Mouse (Mus musculus) embryo, embryonic 10.5 days (tissue): ENCODE measurements at regions not wholly inside any gene's neighbourhood (a gene's known extent, or its start where the extent isn't known, plus 50 kb on each side); places are given as distances from the start of the nearest gene placed in this dataset.

Source experiments
- DNase-seq: peaks from one replicate; pipeline ENCODE4 v3.0.0-alpha.2; 2015; ENCODE audit warnings: low spot score

GRCm38 (mm10) chr4:106112981-106113380, 203.0 kb upstream of the Usp24 start:
- DNase-seq = no peak

- DNase-seq = no peak
Observed at GRCm38 (mm10) chr4:106113747-106114146, 202.3 kb upstream of the Usp24 start.

DNA sequence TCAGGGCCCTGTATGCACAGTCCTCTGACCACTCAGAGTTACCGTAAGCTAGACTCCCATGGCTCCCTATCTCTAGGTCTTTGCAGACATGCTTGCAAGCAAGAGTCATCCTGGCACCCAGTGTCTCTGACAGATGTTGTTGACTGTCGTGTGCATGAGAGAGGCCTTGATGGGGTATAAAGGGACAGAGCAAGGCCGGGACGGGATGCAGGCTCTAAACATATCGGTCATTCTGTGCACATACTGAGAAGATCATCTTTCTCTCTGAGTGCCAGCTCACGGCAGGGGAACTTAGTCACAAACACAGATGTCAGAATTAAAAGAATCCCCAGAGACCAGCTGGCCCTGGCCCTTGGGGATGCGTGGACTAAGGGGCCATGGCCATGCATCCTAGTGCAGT, 199.4 kb upstream of the Usp24 start:
- no peak for DNase-seq

DNA sequence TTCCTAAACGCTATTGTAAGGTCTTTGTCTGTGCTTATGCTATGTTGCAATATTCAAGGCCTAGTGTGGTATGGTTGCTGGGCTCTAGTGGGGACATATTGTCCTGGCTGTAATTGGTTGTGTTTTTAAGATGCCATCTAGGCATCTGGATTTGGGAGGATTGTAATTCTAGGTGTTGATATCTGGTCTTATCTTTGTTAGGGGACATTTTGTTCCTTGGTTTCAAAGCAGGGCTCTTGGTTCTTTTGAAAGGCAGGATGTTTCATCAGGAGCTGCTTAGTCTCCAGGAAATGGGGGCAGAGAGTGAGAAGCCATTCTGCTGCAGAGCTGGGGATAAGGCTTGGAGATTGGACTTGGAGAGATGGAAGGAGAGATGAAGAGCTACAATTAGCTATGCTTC, 194.7 kb upstream of the Usp24 start:
- DNase-seq = no peak

DNA sequence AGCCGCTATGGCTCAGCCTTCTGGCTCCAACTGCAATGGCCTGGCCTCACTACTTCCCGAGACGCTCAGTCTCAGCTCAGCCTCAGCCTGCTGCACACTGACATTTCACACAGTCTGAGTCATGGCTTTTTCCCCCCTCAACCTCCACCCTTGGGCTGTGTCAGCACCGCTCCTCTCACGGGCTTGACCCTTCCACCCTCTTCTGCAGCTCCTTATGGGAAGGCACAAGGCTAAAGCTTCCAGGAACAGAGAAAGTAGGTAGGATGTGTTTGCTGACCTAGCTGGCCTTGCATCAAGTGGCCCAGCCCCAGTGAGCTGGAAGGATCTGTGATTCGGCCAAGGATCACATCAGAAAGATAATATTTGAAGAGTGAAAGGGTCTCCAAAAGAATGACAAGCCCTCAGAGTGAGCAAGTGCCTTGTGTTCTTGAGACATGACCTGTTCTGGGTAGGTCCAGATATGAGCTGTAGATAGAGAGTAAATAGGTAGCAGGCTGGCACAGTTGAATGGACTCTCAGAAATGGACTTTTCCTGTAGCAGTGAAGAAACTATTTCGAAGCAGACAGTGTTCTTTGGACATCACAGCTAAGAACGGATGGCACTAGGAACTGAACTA, 192.9 kb upstream of the Usp24 start:
- no peak for DNase-seq

DNA sequence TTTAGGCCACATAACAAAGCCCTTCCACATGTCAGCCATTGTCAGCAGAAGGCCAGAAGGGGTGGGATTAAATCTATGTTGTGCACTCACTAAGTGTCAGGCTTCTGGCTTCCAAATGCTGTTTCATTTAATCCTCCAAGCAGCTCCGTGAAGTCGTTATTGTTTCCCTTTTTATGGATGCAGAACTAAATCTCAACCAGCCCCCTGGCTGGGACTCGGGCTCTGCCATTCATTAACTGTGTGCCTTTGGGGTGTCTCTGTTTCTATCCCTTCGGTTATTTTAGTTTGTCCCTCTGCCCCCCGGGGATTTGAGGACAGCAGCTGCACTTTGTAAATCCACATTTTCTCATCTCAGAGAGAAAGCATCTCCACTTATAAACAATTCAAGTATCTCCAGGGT, 188.8 kb upstream of the Usp24 start:
- DNase-seq = no peak

GRCm38 (mm10) chr4:106127641-106128040, 188.4 kb upstream of the Usp24 start:
- DNase-seq = peak; percentile 73

- DNase-seq = peak; percentile 80
Observed at GRCm38 (mm10) chr4:106129327-106129726, 186.7 kb upstream of the Usp24 start.

GRCm38 (mm10) chr4:106129803-106130202, 186.2 kb upstream of the Usp24 start:
- no peak for DNase-seq

DNA sequence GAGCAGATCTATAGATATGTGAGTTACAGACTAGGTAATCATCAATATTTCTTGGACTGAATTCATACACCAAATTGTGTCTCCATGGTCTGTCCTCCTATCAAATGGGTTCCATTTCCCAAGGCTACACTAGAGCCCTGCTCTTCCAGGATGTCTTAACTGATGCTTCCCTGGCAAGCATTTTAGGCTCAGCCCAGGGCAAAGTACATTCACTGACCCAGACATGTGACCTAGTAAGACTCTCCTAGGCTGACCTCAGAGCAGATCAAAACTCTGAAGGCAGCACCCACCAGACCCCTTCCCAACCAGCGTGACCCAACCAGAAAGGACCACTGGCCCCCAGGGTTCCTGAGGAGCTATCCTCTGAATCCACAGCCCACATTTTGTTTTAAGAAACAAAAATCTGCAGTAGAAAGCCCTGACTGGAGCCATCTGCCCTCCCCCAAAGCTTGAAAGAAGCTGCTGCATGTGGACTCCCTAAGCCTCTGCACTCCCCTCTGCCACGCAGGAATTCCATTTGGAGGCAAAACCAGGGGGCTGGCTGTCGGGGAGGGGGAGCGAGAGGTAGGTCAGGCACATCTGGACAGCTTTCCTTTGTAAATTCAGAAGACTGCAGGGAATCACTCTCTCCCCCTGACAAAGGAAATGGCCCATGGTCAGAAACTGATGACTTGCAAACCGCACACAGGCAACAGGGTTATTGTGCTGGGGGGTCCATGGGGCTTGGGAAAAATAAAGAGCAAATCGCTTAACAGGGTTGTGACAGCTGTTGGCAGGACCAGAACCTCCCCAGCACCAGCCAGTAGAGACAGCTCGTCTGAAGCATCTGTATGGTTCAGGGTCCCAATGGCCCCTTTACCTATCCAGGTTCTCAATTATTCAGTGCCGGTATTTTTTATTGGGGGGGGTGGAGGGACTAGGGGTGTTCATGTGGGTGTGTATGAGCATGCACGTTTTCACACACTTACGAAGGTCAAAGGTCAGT, 182.0 kb upstream of the Usp24 start:
- DNase-seq = peak; percentile 31

DNA sequence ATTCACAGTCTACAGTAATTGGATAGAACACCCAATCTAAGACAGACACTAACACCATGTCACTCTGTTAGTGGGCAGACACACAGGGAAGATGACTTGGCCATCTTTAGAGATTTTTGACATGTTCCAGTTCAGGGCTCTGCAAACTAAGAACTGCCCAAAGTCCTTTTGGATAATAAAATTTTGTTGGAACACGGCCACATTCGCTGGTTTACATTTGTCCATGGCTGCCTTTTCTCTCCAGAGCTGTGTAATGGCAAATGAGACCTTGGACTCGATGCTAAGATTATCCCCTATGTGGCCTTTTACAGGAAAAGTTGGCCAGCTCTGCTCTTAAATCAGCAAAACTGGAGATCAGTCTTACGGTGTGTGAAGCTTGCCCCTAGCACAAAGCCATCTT, 173.3 kb upstream of the Usp24 start:
- no peak for DNase-seq

DNA sequence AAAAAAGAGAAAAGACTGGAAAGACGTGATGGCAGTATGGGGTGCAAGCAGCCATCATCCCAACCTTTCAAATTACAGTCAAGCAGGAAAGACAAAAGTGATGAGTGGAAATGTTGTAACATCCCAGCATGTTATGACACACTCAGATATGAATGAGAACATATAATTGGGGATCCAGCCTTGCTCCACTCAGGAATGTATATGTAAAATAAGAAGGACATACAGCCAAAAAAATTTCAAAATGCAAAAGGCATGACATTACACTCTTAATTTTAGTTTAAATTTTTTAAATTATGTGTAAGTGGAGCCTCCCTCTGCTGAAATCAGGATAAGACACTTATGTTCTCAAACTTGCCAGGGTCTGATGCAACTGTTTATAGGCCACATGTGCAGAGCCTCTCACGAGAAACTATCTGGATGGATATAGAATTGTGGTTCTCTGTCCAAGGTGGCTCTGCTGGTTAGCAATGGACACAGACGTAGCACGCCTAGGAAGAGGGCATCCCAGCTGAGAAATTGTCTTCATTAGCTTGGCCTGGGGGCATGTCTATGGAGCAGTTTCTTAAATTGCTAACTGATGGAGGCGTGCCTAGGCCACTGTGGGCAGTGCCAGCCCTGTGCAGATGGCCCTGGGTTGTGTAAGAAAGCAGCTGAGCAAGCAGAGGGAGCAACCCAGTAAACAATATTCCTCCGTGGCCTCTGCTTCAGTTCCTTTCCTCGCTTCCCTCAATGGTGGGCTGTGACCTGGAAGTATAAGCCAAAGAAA, 171.5 kb upstream of the Usp24 start:
- DNase-seq = no peak

DNA sequence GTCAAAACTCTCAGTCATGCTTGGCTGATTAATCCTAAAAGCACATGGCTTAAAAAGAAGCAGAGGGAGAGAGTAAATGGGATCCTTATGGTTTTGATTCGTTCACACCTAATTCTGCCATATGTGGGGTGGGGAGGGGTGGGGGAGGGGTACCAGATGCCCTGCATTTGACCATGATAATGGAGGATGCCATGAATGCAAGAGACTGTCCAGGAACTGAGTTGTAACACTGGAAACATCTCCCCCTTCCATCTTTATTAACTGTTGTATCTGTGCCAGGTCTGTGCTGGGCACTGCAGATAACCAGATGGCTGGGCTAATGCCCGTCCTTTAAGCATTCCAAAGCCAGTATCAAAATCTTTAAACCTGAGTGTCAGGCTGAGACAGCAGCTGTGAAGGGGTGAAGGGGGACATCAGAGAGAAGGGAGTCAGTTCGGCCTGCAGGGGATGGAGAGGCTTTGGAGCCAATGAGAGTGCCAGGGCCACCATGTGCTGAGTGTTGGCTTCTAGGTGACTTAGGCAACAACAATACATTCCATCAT, 169.0 kb upstream of the Usp24 start:
- no peak for DNase-seq

DNA sequence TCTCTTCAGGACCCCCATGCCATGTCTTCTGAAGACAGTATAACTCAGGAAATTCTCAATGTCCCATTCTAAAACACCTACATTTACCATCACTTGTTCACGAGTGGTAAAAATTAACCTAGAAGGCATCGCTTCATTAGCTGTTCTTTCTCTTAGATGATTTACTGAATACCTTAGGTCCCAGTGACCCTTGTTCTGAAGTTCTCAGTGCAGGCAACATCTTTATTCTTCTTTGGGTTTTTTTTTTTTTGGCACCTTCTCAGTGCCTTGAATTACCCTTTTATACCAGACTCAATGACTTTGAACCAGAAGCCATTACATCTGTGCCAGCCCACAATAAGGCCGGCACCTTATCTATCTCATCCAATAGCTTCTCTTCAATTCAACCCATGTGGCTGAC, 167.1 kb upstream of the Usp24 start:
- DNase-seq = no peak

GRCm38 (mm10) chr4:106149471-106150048, 166.5 kb upstream of the Usp24 start:
- DNase-seq = no peak

- DNase-seq = no peak
Observed at GRCm38 (mm10) chr4:106150775-106151174, 165.2 kb upstream of the Usp24 start.

GRCm38 (mm10) chr4:106157451-106158179, 158.4 kb upstream of the Usp24 start:
- DNase-seq = no peak

DNA sequence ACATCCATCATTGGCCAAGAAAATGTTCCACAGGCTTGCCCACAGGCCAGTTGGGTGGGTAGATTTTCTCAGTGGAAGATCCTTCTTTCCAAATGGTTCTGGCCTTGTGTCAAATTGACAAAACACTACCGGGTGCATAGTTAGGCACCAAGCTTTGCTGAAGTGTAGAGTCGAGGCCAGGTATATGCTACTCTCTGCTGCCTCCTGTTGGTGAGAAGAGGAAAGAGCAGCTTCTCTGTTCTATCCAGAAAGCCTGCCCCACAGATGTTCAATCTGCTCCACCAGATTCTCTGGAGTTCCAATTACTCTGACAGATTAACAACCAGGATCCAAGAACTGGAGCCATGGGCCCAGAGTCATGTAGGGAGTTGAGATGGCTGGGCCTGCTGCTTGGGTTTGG, 154.4 kb upstream of the Usp24 start:
- peak; percentile 37 for DNase-seq

DNA sequence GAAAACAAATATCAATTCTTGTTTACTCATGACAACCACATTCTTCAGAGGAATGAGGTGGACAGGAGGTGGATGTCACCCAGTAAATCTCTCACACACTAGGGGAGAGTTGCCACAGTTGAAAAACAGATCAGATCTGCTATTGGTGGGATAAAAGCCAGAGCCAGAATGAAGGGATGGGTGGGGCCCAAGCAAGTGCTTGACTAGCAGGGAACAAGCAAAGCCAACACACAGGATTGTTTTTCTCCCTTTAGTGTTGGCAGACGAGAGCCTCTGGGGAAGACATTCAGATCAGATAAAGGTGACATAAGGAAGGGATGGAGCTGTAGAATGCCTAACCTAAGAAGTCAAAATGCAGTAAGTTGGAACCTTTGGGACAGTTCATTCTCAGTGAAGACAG, 153.5 kb upstream of the Usp24 start:
- DNase-seq = no peak

- no peak for DNase-seq
Observed at GRCm38 (mm10) chr4:106163220-106163619, 152.8 kb upstream of the Usp24 start.

DNA sequence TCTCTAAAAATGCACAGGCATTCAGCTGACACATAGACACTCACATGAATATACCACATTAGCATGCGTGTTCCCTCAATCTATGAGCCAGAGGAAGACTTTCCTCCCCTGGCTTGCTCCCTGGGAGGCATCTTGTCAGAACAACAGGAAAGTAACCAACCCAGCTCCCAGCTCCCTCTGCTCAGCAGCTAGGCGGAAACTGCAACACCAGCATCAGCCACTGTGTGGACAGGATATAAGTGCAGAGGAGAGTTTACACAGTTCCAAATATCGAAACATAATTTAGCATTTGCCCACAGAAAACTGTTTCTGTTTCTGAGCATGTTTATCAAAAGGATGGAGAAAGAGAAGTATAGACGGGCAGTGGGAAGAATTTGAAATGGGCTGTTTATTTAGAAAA, 148.3 kb upstream of the Usp24 start:
- no peak for DNase-seq
